Mouse (Mus musculus) spleen, postnatal 36 days (tissue): Measurements from ENCODE around the gene Glt28d2.

Experiments used
- DNase-seq, 2 experiments: peaks; one replicate each; pipeline ENCODE4 v3.0.0; 2022; ENCODE audit warnings: low spot score in 2 of 2, mixed read lengths in 1 of 2

The Glt28d2 gene

GRCm38 (mm10) chr3:85827283-85827682, 60.0 kb downstream of the Glt28d2 start:
- no peak for DNase-seq

- no peak for DNase-seq
Observed at GRCm38 (mm10) chr3:85820839-85821548, 66.3 kb downstream of the Glt28d2 start.
